Mouse (Mus musculus): ENCODE data around the gene Cela1.

Gene Cela1

DNA sequence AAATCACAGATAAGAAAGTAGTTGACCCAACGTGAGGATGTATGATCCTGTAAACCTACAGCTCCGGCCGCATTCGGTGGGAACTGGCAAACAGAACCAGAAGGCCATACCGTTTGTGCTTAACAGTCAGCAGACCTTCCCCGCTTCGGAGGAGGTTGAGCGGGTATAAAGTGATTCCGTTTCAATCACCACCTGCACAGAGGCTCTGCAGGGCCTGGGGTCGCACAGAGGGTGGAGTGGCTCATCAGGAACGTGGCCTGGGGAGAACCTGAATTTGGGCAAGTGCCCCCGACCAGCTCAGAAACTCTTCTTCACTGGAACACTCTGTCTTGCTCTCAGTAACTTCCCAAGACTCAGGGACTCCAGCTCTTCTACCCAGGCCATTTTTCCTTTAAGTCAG is 20.9 kb downstream of the Cela1 start:
- POLR2A ChIA-PET = interaction anchor here (0.6 to 4.9 kb wide), 15 partner anchors 10 to 178 kb away, joined by 3 to 26 read pairs (median 5); partner anchors contain the start of genes Dazap2 (in 1 of the 4) and Smagp (in 1 of the 4)
- CTCF ChIA-PET = interaction anchor here (0.5 to 2.6 kb wide), 7 partner anchors 10 to 112 kb away, joined by 3 to 19 read pairs (median 4); no protein-coding TSS in a partner anchor

DNA sequence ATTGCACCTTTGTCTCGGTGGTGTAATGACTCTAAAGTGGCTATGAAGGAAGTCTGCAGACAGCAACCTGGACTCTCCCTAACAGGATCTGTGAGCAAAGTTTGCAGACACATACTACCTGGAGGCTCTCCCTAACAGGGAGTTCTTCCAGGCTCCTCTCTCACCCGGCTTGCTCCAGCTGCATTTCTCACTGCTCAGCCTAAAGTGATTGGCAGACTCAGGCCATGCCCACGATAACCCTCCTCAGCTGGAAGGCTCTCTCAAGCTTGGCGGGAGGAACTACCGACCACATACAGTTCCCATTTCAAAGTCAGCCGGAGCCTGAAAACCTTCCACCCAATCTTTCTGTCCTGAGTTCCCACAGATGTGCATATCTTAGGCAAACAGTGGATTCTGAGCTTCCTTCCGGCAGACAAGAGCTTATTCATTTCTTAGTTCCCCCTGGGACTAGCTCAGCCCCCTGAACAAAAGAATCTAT is 21.5 kb downstream of the Cela1 start:
- ChIA-PET CTCF (interaction anchor here (0.5 to 2.6 kb wide), 7 partner anchors 10 to 113 kb away, joined by 3 to 19 read pairs (median 4); no protein-coding TSS in a partner anchor), POLR2A (interaction anchor here in 3 of 4 experiments (0.8 to 4.9 kb wide), 16 partner anchors 9 to 177 kb away, joined by 3 to 26 read pairs (median 6); partner anchors contain the start of genes Dazap2 (in 1 of the 3) and Smagp (in 1 of the 3))

GRCm38 (mm10) chr15:100665411-100666218 is 22.1 kb downstream of the Cela1 start:
- CTCF ChIA-PET = interaction anchor here in 3 of 4 experiments (0.6 to 2.6 kb wide), 7 partner anchors 9 to 161 kb away, joined by 3 to 19 read pairs (median 4); no protein-coding TSS in a partner anchor
- POLR2A ChIA-PET = interaction anchor here (0.6 to 4.9 kb wide), 23 partner anchors 8 to 617 kb away, joined by 3 to 26 read pairs (median 4); partner anchors contain the start of genes Dazap2 (in 1 of the 4) and Smagp (in 1 of the 4)

GRCm38 (mm10) chr15:100664813-100665274 is 22.9 kb downstream of the Cela1 start:
- ChIA-PET POLR2A (interaction anchor here in 3 of 4 experiments (0.6 to 4.9 kb wide), 13 partner anchors 8 to 244 kb away, joined by 3 to 26 read pairs (median 4); partner anchors contain the start of genes Dazap2 (in 2 of the 3) and Smagp (in 1 of the 3)), CTCF (interaction anchor here in 2 of 4 experiments (0.9 to 1.4 kb wide), 5 partner anchors 10 to 50 kb away, joined by 3 to 6 read pairs (median 4); partner anchors contain the start of gene Dazap2 (in 1 of the 2))

DNA sequence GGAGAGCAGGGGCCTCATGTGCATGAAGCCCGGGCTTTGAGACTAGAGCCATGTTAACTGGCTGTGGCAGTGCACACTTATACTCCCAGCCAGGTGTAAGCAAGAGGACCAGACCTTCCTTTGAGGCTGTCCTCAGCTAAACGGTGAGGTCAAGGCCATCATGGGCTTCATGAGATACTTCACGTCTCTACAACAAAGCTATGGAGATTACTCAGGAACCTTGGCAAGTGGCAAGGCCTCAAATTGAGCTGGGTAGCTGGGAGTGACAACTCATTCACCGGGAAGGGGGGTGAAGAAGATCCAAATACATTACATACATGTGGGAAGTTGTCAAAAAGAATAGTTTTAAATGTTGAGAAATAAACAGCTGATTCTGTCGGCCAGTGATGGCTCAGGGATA is 26.9 kb downstream of the Cela1 start:
- CTCF ChIA-PET = interaction anchor here in 2 of 4 experiments (0.7 to 1.2 kb wide), 2 partner anchors 23 to 37 kb away, joined by 3 to 4 read pairs; no protein-coding TSS in a partner anchor
- POLR2A ChIA-PET = interaction anchor here (0.5 to 1.3 kb wide), 5 partner anchors 9 to 1718 kb away, joined by 3 to 4 read pairs (median 3); no protein-coding TSS in a partner anchor

- ChIA-PET CTCF (interaction anchor here in 2 of 4 experiments (0.6 to 1.2 kb wide), 2 partner anchors 36 to 135 kb away, joined by 3 to 4 read pairs; no protein-coding TSS in a partner anchor), POLR2A (interaction anchor here in 2 of 4 experiments (0.5 to 1.2 kb wide), 4 partner anchors 8 to 1718 kb away, joined by 3 to 4 read pairs (median 4); no protein-coding TSS in a partner anchor)
Measured at GRCm38 (mm10) chr15:100660306-100660705, 27.4 kb downstream of the Cela1 start.

GRCm38 (mm10) chr15:100655201-100655600 is 32.5 kb downstream of the Cela1 start:
- POLR2A ChIA-PET = interaction anchor here in 3 of 4 experiments (0.7 to 4.1 kb wide), 9 partner anchors 10 to 438 kb away, joined by 3 to 19 read pairs (median 6); no protein-coding TSS in a partner anchor
- CTCF ChIA-PET = interaction anchor here in 3 of 4 experiments (0.5 to 2.5 kb wide), 6 partner anchors 10 to 1266 kb away, joined by 3 to 8 read pairs (median 4); no protein-coding TSS in a partner anchor

GRCm38 (mm10) chr15:100654271-100654670 is 33.5 kb downstream of the Cela1 start:
- ChIA-PET CTCF (interaction anchor here (0.6 to 2.5 kb wide), 10 partner anchors 9 to 219 kb away, joined by 3 to 8 read pairs (median 4); partner anchors contain the start of gene Pou6f1 (in 1 of the 4)), POLR2A (interaction anchor here (0.5 to 4.1 kb wide), 16 partner anchors 10 to 1671 kb away, joined by 3 to 19 read pairs (median 4); no protein-coding TSS in a partner anchor)

DNA sequence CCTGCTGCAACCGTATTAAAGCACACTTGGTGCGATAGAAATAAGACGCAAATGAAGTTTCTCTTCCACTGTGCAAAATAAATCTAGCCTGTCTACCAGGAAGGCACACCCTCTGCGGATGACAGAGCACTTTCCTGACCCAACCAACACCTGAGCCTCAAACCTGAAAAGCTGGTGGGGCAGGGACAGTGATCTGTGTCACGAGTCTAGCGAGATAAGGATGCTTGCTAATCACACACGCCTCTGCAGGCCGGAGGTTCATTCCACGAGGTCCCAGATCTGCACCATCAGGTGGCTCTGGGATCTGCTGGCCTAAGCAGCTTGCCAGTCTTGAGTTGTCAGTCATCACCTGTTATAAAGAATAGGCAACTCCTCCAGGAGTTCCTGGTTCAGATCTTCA is 36.1 kb downstream of the Cela1 start:
- ChIA-PET POLR2A (interaction anchor here in 1 of 4 experiments (4.1 kb wide), 1 partner anchor 11 kb away, joined by 19 read pairs; no protein-coding TSS in a partner anchor), CTCF (no interaction called here)

DNA sequence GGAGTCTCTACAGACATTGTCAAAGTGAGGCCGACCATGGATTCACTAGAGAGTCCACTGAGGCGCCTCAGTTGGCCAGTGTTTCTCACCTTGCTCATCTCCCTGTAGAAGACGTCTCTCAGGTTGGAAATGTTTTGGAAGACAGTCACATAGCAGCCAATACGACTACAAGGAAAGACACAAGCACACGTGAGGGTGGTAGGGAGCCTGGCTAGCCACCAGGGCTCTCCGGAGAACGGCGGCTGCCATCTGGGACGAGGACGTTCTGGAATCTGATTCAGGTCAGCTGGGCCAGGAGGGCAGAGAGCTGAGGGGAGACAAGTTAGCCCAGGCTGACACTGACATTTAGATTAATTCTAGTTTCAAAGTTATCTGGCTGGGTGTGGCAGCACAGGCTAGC is 37.6 kb downstream of the Cela1 start:
- ChIA-PET CTCF (no interaction called here), POLR2A (interaction anchor here in 3 of 4 experiments (0.5 to 1.6 kb wide), 5 partner anchors 13 to 533 kb away, joined by 3 to 5 read pairs (median 3); partner anchors contain the start of genes Dazap2 (in 1 of the 3) and Smagp (in 1 of the 3))

GRCm38 (mm10) chr15:100646161-100646560 is 41.6 kb downstream of the Cela1 start:
- ChIA-PET POLR2A (interaction anchor here in 2 of 4 experiments (1.0 to 1.9 kb wide), 5 partner anchors 11 to 108 kb away, joined by 3 to 8 read pairs (median 3); no protein-coding TSS in a partner anchor), CTCF (interaction anchor here in 2 of 4 experiments (0.9 to 1.4 kb wide), 2 partner anchors 11 to 37 kb away, joined by 3 to 4 read pairs; no protein-coding TSS in a partner anchor)

- POLR2A ChIA-PET = interaction anchor here in 3 of 4 experiments (0.6 to 3.3 kb wide), 11 partner anchors 10 to 443 kb away, joined by 3 to 19 read pairs (median 3); partner anchors contain the start of gene Dazap2 (in 1 of the 3)
- CTCF ChIA-PET = interaction anchor here in 1 of 4 experiments (0.7 kb wide), 1 partner anchor 167 kb away, joined by 8 read pairs; no protein-coding TSS in a partner anchor
Measured at GRCm38 (mm10) chr15:100642451-100642850, 45.3 kb downstream of the Cela1 start.

DNA sequence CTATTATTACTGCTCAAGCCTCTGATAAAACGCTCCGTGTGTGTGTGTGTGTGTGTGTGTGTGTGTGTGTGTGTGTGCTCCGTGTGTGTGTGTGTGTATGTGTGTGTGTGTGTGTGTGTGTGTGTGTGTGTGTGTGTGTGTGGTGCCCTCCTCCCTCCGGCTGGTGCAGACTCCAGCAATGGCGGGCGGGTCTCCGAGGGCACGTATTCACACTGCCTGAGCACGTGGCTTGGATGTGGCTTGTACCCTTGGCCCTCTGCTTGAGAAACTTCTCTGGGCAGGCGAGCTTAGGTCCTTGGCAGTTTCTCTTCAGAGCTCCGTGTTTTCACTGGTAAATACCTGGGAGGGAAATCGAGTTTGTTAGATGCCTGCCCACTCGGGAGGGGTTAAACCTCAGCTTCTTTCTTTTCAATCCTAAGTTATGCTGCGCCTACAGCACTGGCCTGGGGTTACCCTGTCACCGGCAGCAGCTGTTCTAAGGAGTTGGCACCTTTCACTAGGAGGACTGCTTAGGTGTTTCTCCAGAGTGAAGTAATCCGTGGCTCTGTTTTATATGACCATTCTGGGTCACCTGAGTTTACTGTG is 46.4 kb downstream of the Cela1 start:
- ChIA-PET CTCF (interaction anchor here in 2 of 4 experiments (0.6 to 1.2 kb wide), 5 partner anchors 28 to 476 kb away, joined by 3 to 4 read pairs (median 4); no protein-coding TSS in a partner anchor), POLR2A (interaction anchor here (0.6 to 3.3 kb wide), 20 partner anchors 9 to 1201 kb away, joined by 3 to 19 read pairs (median 4); partner anchors contain the start of gene Dazap2 (in 2 of the 4))

DNA sequence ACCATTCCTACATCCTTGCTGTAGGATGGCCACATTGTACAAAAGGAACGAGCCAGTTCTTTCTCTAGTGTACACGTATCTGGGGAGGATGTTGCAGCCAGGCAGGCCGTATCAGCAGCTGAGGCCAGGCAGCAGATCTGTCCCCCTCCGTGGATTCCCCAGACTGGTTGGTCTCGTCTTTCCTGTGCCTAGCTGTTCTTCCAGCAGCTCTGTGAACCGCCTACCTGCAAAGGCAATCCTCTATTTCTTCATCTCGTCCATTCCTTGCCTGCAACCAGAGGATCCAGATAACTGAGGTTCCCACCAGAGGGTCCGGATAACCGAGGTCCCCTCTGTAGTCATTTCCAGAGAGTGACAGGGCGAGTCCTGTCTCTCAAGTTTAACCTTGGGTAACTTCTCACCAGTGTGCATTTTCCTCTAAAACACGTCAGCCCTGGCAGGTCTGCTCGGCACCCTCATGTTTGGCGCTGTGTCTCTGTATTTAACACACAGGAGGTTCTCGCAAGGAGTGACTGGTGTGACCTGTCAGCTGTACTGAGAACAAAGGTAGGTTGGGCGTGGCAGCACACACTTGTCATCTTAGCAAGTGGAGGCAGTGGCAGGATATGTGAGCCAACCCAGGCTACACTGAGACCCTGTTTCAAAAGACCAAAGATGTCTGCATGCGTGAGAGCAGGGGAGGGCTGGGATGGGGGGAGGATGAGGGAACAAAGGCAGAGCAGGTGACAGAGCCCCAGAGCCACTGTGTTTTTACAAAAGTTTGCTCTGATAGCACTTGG is 47.6 kb downstream of the Cela1 start:
- POLR2A ChIA-PET = interaction anchor here (0.6 to 3.3 kb wide), 11 partner anchors 8 to 147 kb away, joined by 3 to 19 read pairs (median 5); partner anchors contain the start of gene Dazap2 (in 2 of the 4)
- CTCF ChIA-PET = interaction anchor here in 2 of 4 experiments (0.6 to 1.2 kb wide), 5 partner anchors 25 to 402 kb away, joined by 3 to 4 read pairs (median 3); no protein-coding TSS in a partner anchor

DNA sequence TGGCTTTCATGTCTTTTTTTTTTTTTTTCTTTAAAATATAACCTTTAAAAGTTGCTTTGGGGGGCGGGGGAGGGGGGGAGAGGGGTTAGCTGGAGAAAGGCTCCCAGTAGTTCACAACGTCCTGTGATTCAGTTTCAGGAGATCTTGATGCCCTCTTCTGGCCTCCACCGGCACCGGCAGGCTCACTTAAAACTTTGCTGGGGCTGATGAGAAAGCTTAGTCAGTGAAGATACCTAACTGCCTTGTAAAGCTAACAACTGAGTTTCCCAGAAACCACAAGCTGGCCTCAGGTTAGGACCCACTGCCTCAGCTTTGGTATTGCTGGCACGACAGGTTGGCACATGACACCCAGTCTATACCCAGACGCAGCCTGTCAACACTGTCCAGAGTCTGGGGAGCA is 50.1 kb downstream of the Cela1 start:
- POLR2A ChIA-PET = interaction anchor here (0.5 to 4.0 kb wide), 46 partner anchors 9 to 1605 kb away, joined by 3 to 66 read pairs (median 4); partner anchors contain the start of genes Dazap2 (in 3 of the 4), Bin2 (in 1 of the 4) and Tfcp2 (in 1 of the 4)

More for the DNA sequence above, 50.1 kb downstream of the Cela1 start:
- CTCF ChIA-PET = interaction anchor here (0.6 to 2.0 kb wide), 23 partner anchors 10 to 1910 kb away, joined by 3 to 11 read pairs (median 4); partner anchors contain the start of genes Cela1 (in 1 of the 4), Dazap2 (in 1 of the 4), Pou6f1 (in 1 of the 4) and Slc4a8 (in 1 of the 4)

All from embryonic stem cell, embryonic (primary cell).